Mouse (Mus musculus) midbrain, embryonic 10.5 days (tissue): Measurements from ENCODE around the gene Ugt1a6b. TPM values are rescaled to one million over a fixed set of nuclear protein-coding genes. Genes with fewer than 3 reads are reported as not detected.
A peak's percentile ranks its signal among the peaks of the same experiment; 100 is the strongest.
"Not testable (repeated sequence)": the region's sequence is repeated elsewhere in the genome, so short reads cannot be mapped to it uniquely, and the experiment has no call there.

Experiments used
- DNase-seq: peaks from one replicate; pipeline ENCODE4 v3.0.0-alpha.2; 2017; ENCODE audit warnings: low spot score
- H3K27ac ChIP-seq: fragments of 300-500 bp; sonication (generic); replicated peaks from 2 replicates; pipeline ENCODE4 v1.5.1; 2016; ENCODE audit warnings: mild to moderate bottlenecking
- H3K27me3 ChIP-seq: fragments of 300-500 bp; sonication (generic); 2 replicates; pipeline ENCODE4 v1.6.1; 2016; ENCODE audit warnings: low read depth, mild to moderate bottlenecking; ENCODE audit not compliant: poor library complexity, severe bottlenecking
- H3K36me3 ChIP-seq: fragments of 300-500 bp; sonication (generic); 2 replicates; pipeline ENCODE4 v1.6.1; 2016; ENCODE audit warnings: mild to moderate bottlenecking, moderate library complexity
- H3K4me1 ChIP-seq: fragments of 300-500 bp; sonication (generic); 2 replicates; pipeline ENCODE4 v1.6.1; 2016
- H3K4me3 ChIP-seq: fragments of 300-500 bp; sonication (generic); 2 replicates; pipeline ENCODE4 v1.5.1; 2016; ENCODE audit warnings: mild to moderate bottlenecking, moderate library complexity
- H3K9me3 ChIP-seq: fragments of 300-500 bp; sonication (generic); replicated peaks from 2 replicates; pipeline ENCODE4 v1.6.1; 2016; ENCODE audit warnings: mild to moderate bottlenecking
- WGBS: fragments of 180-500 bp; shearing (Covaris S2); methylation state at CpG from one replicate; pipeline ENCODE4 v1.1.7; 2016; 5-methylcytosine and 5-hydroxymethylcytosine counted together
- polyA plus RNA-seq: library from polyadenylated mRNA; unstranded; fragments of >200 nt; fragmentation: Nextera tagmentation; extraction: Ambion mirVana; gene quantifications from 2 replicates; pipeline ENCODE4 v1.2.1, GENCODE M21; 2016

The Ugt1a6b gene
- polyA plus RNA-seq, 1 experiment from 2014 or later = not detected

GRCm38 (mm10) chr1:88213766-88214461 is 110.9 kb downstream of the Ugt1a6b start:
- Histone ChIP-seq H3K9me3 (peaks cover 3% of the 10 kb centered on the region), H3K4me1 (no peaks in the 10 kb centered on the region), H3K4me3 (no peak overlapping the region), H3K36me3 (no peaks in the 10 kb centered on the region), H3K27ac (no peak overlapping the region), H3K27me3 (no peaks in the 10 kb centered on the region)
- DNase-seq = peak; percentile 21
- 84% methylated on average over 2 of the region's 2 CpGs for WGBS

DNA sequence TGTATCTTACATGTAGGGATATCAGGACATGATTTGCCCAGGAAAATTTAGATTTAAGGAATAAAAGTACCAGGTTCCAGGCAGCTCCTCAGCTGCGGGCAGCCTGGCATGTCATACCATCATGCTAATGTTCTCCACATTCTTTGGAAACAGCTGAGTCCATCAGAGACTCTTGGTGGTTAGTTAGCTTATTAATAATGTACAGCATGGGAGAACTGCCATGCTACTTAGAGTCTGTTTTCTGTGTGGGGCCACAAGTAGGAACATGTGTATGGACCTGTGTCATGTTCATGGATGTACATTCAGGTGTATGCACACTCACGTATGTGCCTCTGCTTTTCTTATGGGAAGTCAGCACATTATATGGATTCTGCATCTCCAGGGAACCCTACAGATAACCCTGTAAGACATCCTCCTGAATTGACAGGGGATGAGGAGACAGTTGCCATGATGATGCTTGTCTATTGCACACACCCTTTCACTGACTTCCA is 111.5 kb downstream of the Ugt1a6b start:
- peak; percentile 15 for DNase-seq

GRCm38 (mm10) chr1:88215466-88216380 is 112.7 kb downstream of the Ugt1a6b start:
- H3K4me3 ChIP-seq = no peak overlapping the region
- H3K27ac ChIP-seq = no peak overlapping the region
- H3K27me3 ChIP-seq = no peaks in the 10 kb centered on the region
- WGBS = 72% methylated on average over 10 of the region's 10 CpGs
- no peaks in the 10 kb centered on the region for H3K4me1 ChIP-seq
- no peaks in the 10 kb centered on the region for H3K36me3 ChIP-seq
- peak; percentile 21 for DNase-seq
- no peaks in the 10 kb centered on the region; the same call in 1 of the 2 replicates for H3K9me3 ChIP-seq

More for the DNA sequence above, 111.5 kb downstream of the Ugt1a6b start:
- Histone ChIP-seq H3K9me3 (peaks cover 3% of the 10 kb centered on the region), H3K36me3 (no peaks in the 10 kb centered on the region), H3K27ac (no peak overlapping the region), H3K4me3 (no peak overlapping the region), H3K27me3 (no peaks in the 10 kb centered on the region), H3K4me1 (no peaks in the 10 kb centered on the region)
- WGBS = 82% methylated on average over 2 of the region's 2 CpGs

DNA sequence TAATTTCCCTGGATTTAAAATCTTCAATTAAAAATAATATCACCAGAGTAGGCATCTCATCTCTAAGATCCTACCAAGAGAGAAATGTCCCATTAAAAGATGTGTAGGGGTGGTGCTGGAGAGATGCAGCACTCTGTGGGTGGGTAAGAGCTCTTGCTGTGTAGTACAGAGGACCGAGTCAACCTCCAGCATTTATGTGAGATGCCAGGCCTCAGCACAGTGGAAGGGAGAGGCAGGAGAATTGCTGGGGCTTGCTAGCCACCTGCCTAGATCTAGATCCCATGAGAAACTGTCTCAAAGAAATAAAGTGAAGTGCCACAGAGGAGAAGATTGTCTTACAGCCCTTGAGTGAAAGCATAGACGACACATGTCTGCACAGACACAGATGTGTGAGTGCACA is 113.5 kb downstream of the Ugt1a6b start:
- 57% methylated on average over 2 of the region's 2 CpGs for WGBS
- peak; percentile 15 for DNase-seq
- H3K4me1 ChIP-seq = no peaks in the 10 kb centered on the region
- no peaks in the 10 kb centered on the region for H3K36me3 ChIP-seq
- no peak overlapping the region for H3K27ac ChIP-seq
- no peaks in the 10 kb centered on the region; the same call in 1 of the 2 replicates for H3K9me3 ChIP-seq
- no peak overlapping the region for H3K4me3 ChIP-seq
- no peaks in the 10 kb centered on the region for H3K27me3 ChIP-seq

GRCm38 (mm10) chr1:88217144-88217543 is 114.1 kb downstream of the Ugt1a6b start:
- H3K9me3 ChIP-seq = no peaks in the 10 kb centered on the region; the same call in 1 of the 2 replicates
- WGBS = 68% methylated on average over 2 of the region's 2 CpGs
- no peaks in the 10 kb centered on the region for H3K4me1 ChIP-seq
- no peaks in the 10 kb centered on the region for H3K36me3 ChIP-seq
- DNase-seq = peak; percentile 16
- no peaks in the 10 kb centered on the region for H3K27me3 ChIP-seq
- H3K27ac ChIP-seq = no peak overlapping the region
- H3K4me3 ChIP-seq = no peak overlapping the region

DNA sequence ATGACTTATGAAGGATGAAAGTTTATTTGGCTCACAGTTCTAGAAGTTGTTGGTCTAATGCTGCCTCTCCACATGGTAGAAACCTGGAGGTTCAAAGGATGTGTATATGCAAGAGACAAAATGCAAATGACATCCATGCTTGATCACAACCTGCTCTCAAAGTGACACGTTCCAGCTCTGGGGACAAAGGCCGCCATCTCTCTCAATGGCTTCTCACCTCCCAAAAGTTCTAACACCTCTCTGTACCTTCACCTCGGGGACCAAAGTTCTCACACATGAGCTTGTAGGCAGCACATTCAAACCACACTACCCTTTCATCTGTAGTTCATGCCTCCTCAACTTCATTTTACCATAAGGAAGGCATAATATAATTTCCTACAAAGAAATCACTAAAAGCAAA is 114.5 kb downstream of the Ugt1a6b start:
- no peak for DNase-seq
- no peak overlapping the region for H3K27ac ChIP-seq
- WGBS = 43% methylated on average over 3 of the region's 3 CpGs
- H3K9me3 ChIP-seq = no peaks in the 10 kb centered on the region; the same call in 1 of the 2 replicates
- H3K4me1 ChIP-seq = no peaks in the 10 kb centered on the region
- no peaks in the 10 kb centered on the region for H3K27me3 ChIP-seq
- no peak overlapping the region for H3K4me3 ChIP-seq
- no peaks in the 10 kb centered on the region for H3K36me3 ChIP-seq

- Histone ChIP-seq H3K27ac (no peak overlapping the region), H3K36me3 (no peaks in the 10 kb centered on the region), H3K27me3 (no peaks in the 10 kb centered on the region), H3K4me1 (no peaks in the 10 kb centered on the region), H3K4me3 (no peak overlapping the region), H3K9me3 (no peaks in the 10 kb centered on the region; the same call in 1 of the 2 replicates)
- DNase-seq = peak; percentile 20
- WGBS = 76% methylated on average over 9 of the region's 9 CpGs
Measured at GRCm38 (mm10) chr1:88218051-88218450, 115.0 kb downstream of the Ugt1a6b start.

GRCm38 (mm10) chr1:88218591-88218990 is 115.5 kb downstream of the Ugt1a6b start:
- no peaks in the 10 kb centered on the region for H3K4me1 ChIP-seq
- 52% methylated on average over 4 of the region's 4 CpGs for WGBS

GRCm38 (mm10) chr1:88219054-88219453 is 116.0 kb downstream of the Ugt1a6b start:
- H3K27ac ChIP-seq = no peak overlapping the region
- no peak for DNase-seq
- WGBS = 17% methylated on average over 1 of the region's 1 CpGs
- no peaks in the 10 kb centered on the region for H3K36me3 ChIP-seq
- H3K4me3 ChIP-seq = no peak overlapping the region
- H3K27me3 ChIP-seq = no peaks in the 10 kb centered on the region
- H3K4me1 ChIP-seq = no peaks in the 10 kb centered on the region
- no peaks in the 10 kb centered on the region; the same call in 1 of the 2 replicates for H3K9me3 ChIP-seq

More at GRCm38 (mm10) chr1:88218591-88218990, 115.5 kb downstream of the Ugt1a6b start:
- no peaks in the 10 kb centered on the region for H3K27me3 ChIP-seq
- DNase-seq = peak; percentile 15
- H3K9me3 ChIP-seq = no peaks in the 10 kb centered on the region; the same call in 1 of the 2 replicates
- no peak overlapping the region for H3K4me3 ChIP-seq
- H3K27ac ChIP-seq = no peak overlapping the region
- H3K36me3 ChIP-seq = no peaks in the 10 kb centered on the region

DNA sequence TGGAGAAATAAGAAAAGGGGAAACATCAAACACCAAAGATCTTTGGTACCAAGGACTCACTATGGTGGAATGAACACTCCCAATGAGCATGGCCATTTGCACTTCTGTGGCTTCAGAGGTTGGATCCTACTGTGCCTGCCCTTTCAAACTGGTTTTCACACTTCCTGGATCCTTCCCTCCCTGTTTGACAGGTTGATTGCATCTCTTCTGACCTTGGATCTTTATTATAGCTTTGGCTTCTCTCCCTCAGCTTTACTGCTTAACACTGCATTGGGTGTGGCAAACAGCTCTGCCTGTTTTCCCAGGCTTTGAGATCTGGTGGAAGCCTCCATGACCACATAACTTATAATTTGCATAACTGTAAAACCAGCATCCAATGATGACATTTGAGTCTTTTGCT is 117.3 kb downstream of the Ugt1a6b start:
- H3K27ac ChIP-seq = no peak overlapping the region

GRCm38 (mm10) chr1:88222216-88222615 is 119.2 kb downstream of the Ugt1a6b start:
- 57% methylated on average over 2 of the region's 2 CpGs for WGBS
- H3K4me1 ChIP-seq = no peaks in the 10 kb centered on the region
- no peak overlapping the region for H3K27ac ChIP-seq
- no peaks in the 10 kb centered on the region for H3K27me3 ChIP-seq
- H3K36me3 ChIP-seq = no peaks in the 10 kb centered on the region
- peaks cover 21% of the 10 kb centered on the region for H3K9me3 ChIP-seq
- DNase-seq = no peak
- no peak overlapping the region for H3K4me3 ChIP-seq

More for the DNA sequence above, 117.3 kb downstream of the Ugt1a6b start:
- Histone ChIP-seq H3K36me3 (no peaks in the 10 kb centered on the region), H3K9me3 (peaks cover 2% of the 10 kb centered on the region), H3K4me3 (no peak overlapping the region), H3K4me1 (no peaks in the 10 kb centered on the region), H3K27me3 (no peaks in the 10 kb centered on the region)
- peak; percentile 18 for DNase-seq

DNA sequence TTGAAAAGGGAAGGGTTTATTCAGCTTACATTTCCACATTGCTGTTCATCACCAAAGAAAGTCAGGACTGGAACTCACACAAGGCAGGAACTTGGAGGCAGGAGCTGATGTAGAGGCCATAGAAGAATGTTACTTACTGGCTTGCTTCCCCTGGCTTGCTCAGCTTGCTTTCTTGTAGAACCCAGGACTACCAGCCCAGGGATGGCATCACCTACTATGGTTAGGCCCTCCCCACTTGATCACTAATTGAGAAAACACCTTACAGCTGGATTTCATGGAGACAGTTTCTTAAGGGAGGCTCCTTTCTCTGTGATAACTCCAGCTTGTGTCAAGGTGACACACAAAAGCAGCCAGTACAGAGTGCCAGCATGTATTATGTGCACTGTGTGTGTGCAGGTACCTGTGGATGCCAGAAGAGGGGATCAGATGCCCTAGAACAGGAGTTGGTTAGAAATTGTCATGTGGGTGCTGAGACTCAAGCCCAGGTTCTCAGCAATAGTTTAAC is 120.0 kb downstream of the Ugt1a6b start:
- H3K27me3 ChIP-seq, H3K4me1 ChIP-seq, H3K36me3 ChIP-seq, H3K27ac ChIP-seq, H3K4me3 ChIP-seq: not testable (repeated sequence)
- H3K9me3 ChIP-seq = peaks cover 29% of the 10 kb centered on the region
- DNase-seq = peak; percentile 18
